Mouse (Mus musculus): ENCODE data around the gene Fbxo11. TPM values are rescaled to one million over a fixed set of nuclear protein-coding genes. Genes with fewer than 3 reads are reported as not detected.

Fbxo11 gene
- polyA plus RNA-seq, 1 experiment from 2014 or later = 32.2 TPM

DNA sequence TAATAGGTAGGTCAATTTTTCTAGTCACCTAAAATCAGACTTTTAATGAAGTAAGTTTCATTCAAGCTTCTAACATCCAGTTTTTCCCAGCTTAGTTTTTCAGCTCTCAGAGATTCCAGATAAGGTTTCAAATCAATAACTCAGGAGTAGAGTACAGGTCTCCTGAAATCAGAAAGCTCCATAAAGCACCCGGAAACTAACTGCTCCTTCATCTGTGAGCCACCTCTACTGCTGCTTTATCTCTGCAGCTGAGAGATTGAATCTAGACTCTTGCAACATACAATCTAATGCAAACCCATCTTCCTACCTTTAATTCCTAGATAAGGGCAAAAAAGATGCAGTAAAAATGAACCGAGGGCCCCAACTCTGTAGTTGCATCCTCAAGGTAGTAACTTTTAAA, 14.8 kb downstream of the Fbxo11 start:
- DNase-seq (ENCODE audit: low spot score) (no peak), ATAC-seq (ENCODE audit: insufficient number of reproducible peaks, low FRiP score, low TSS enrichment, low read depth) (no peak)
- no peak overlapping the region for H3K4me2 ChIP-seq (ENCODE audit: low read depth, severe bottlenecking)
- H3K4me3 ChIP-seq (ENCODE audit: low read depth, low read length) = no peak overlapping the region
- H3K27ac ChIP-seq (replicated peaks; ENCODE audit: low read depth, low read length) = no peak overlapping the region
- no peaks in the 10 kb centered on the region for H3K27me3 ChIP-seq (ENCODE audit: control insufficient read depth, insufficient read depth, low read length)
- no peak overlapping the region for H3K9ac ChIP-seq (ENCODE audit: low read length)
- no peaks in the 10 kb centered on the region for H3K4me1 ChIP-seq (ENCODE audit: control insufficient read depth, insufficient read depth, low read length)
- WGBS = 95% methylated on average over 2 of the region's 2 CpGs
- H3K36me3 ChIP-seq (ENCODE audit: control insufficient read depth, insufficient read depth, low read length) = no peaks in the 10 kb centered on the region
- no peaks in the 10 kb centered on the region for H3K9me3 ChIP-seq (ENCODE audit: control insufficient read depth, low read length)

DNA sequence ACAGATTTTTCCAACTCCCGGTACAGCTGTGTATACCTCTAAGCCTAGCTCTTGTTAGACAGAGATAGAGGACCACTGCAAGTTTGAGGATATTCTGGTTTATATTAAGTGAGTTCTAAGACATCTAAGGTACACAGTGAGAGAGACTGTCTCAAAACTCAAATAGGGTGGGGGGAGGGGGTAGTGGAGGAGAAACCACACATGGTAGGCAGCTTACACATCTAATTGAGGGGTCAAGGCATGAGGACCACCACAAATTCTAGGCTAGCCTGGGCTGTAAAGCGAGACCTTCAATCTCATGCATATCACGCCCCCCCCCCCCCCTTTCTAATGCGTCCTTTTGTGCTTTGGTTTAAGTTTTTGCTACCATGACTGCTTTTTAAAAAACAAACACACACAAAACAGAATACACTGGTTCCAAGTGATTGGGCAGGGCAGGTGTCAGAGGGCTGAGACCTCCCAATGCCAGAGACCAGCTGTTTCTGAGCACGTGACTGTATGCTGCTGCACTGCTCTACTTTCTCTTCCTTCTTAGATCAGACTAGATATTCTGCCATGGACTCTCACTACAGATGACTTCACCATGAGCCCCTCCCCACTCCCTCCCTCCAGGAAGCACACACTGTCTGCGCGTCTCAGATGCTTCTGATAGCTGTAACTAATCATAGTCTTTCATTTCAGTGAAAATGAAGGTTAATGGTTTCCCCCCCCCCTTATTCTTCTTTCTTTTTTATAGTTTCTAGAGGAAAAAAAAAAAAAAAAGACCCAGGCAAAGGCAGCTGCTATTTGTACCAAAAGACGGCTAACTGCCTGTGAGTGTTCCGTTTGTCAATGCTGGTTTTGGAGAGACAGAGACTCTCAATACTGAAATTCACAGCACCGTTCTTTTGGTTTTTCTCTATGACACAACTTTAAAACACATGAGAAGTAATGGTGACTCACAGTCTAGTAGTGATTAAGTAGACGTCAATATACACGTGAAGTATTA, 22.7 kb downstream of the Fbxo11 start:
- Histone ChIP-seq H3K9ac (ENCODE audit: low read length) (no peak overlapping the region), H3K27me3 (ENCODE audit: control insufficient read depth, insufficient read depth, low read length) (no peaks in the 10 kb centered on the region), H3K4me3 (ENCODE audit: low read depth, low read length) (no peak overlapping the region), H3K27ac (replicated peaks; ENCODE audit: low read depth, low read length) (no peak overlapping the region), H3K9me3 (ENCODE audit: control insufficient read depth, low read length) (no peaks in the 10 kb centered on the region), H3K4me2 (ENCODE audit: low read depth, severe bottlenecking) (no peak overlapping the region), H3K4me1 (ENCODE audit: control insufficient read depth, insufficient read depth, low read length) (no peaks in the 10 kb centered on the region), H3K36me3 (ENCODE audit: control insufficient read depth, insufficient read depth, low read length) (no peaks in the 10 kb centered on the region)
- no peak for DNase-seq (ENCODE audit: low spot score)
- 76% methylated on average over 12 of the region's 12 CpGs for WGBS
- ATAC-seq (ENCODE audit: insufficient number of reproducible peaks, low FRiP score, low TSS enrichment, low read depth) = 0 out of 2 replicates have a peak, but pooled peaks have one; percentile 65

DNA sequence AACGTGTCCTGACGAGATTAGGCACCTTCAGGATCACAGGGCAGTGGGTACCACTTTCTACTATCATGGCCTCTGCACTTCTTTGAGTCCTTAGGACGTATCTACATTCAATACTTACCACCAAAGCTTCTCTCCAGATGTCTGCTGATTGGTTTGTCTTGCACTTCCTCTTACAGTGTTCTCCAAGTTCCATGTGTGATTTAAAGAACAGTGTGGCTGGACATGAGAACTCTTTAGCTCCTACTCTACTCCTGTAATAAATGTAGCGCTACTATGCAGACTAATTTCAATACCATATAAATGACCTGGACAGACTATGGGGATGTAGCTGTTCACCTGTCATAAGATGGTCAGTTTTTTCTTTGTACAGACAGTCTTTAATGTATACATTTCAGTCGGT, 24.3 kb downstream of the Fbxo11 start:
- Histone ChIP-seq H3K9ac (ENCODE audit: low read length) (no peak overlapping the region), H3K4me3 (ENCODE audit: low read depth, low read length) (no peak overlapping the region), H3K27me3 (ENCODE audit: control insufficient read depth, insufficient read depth, low read length) (no peaks in the 10 kb centered on the region), H3K4me2 (ENCODE audit: low read depth, severe bottlenecking) (no peak overlapping the region), H3K4me1 (ENCODE audit: control insufficient read depth, insufficient read depth, low read length) (no peaks in the 10 kb centered on the region), H3K36me3 (ENCODE audit: control insufficient read depth, insufficient read depth, low read length) (no peaks in the 10 kb centered on the region), H3K9me3 (ENCODE audit: control insufficient read depth, low read length) (no peaks in the 10 kb centered on the region), H3K27ac (replicated peaks; ENCODE audit: low read depth, low read length) (no peak overlapping the region)
- DNase-seq (ENCODE audit: low spot score) (no peak), ATAC-seq (ENCODE audit: insufficient number of reproducible peaks, low FRiP score, low TSS enrichment, low read depth) (no peak)
- 84% methylated on average over 5 of the region's 5 CpGs for WGBS

DNA sequence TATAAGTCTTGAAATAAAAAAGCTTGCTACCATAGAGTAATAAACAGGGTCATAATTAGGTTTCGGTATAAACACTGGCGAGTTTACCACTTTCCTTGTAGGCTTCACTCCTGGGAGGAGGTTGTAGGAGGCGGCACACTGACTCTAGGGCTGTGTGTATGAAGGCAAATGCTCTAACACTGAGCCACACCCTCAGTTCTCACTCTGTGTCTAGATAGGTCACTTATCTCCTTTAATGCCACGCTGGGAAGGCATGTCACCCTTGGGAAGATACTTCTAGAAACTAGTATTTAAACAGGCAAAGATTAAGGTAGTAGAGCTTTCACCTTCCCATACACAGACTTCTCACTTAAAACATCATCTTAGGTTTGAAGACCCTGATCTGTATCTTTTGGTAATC, 30.7 kb downstream of the Fbxo11 start:
- DNase-seq (ENCODE audit: low spot score) = no peak
- H3K4me1 ChIP-seq (ENCODE audit: control insufficient read depth, insufficient read depth, low read length) = no peaks in the 10 kb centered on the region
- no peak overlapping the region for H3K9ac ChIP-seq (ENCODE audit: low read length)
- WGBS = 84% methylated on average over 4 of the region's 4 CpGs
- no peak for ATAC-seq (ENCODE audit: insufficient number of reproducible peaks, low FRiP score, low TSS enrichment, low read depth)
- no peak overlapping the region for H3K4me2 ChIP-seq (ENCODE audit: low read depth, severe bottlenecking)
- no peaks in the 10 kb centered on the region for H3K36me3 ChIP-seq (ENCODE audit: control insufficient read depth, insufficient read depth, low read length)
- H3K4me3 ChIP-seq (ENCODE audit: low read depth, low read length) = no peak overlapping the region
- no peak overlapping the region for H3K27ac ChIP-seq (replicated peaks; ENCODE audit: low read depth, low read length)
- H3K9me3 ChIP-seq (ENCODE audit: control insufficient read depth, low read length) = no peaks in the 10 kb centered on the region
- H3K27me3 ChIP-seq (ENCODE audit: control insufficient read depth, insufficient read depth, low read length) = no peaks in the 10 kb centered on the region

DNA sequence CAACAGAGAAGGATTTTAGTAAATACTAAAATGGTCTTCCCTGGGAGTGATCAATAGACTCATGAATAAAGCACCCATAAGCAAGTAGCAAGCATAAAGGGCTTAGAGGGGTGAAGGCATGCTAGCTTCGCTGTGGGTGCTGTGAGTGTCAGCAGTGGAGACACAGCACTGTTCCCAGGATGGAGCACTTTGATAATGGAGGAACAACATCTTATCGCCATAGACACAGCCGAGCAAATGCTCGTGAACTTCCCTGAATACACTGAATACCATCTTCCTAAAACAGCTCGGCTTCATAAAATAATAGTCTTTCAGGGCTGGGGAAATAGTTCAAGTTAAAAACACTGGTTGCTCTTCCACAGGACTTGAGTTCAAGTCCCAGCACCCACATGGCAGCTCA, 33.3 kb downstream of the Fbxo11 start:
- no peak overlapping the region for H3K27ac ChIP-seq (replicated peaks; ENCODE audit: low read depth, low read length)
- no peak overlapping the region for H3K9ac ChIP-seq (ENCODE audit: low read length)
- no peak overlapping the region for H3K4me2 ChIP-seq (ENCODE audit: low read depth, severe bottlenecking)
- H3K27me3 ChIP-seq (ENCODE audit: control insufficient read depth, insufficient read depth, low read length) = no peaks in the 10 kb centered on the region
- 91% methylated on average over 5 of the region's 5 CpGs for WGBS
- H3K4me3 ChIP-seq (ENCODE audit: low read depth, low read length) = no peak overlapping the region
- no peaks in the 10 kb centered on the region for H3K36me3 ChIP-seq (ENCODE audit: control insufficient read depth, insufficient read depth, low read length)
- no peak for ATAC-seq (ENCODE audit: insufficient number of reproducible peaks, low FRiP score, low TSS enrichment, low read depth)
- no peaks in the 10 kb centered on the region for H3K9me3 ChIP-seq (ENCODE audit: control insufficient read depth, low read length)
- DNase-seq (ENCODE audit: low spot score) = no peak
- H3K4me1 ChIP-seq (ENCODE audit: control insufficient read depth, insufficient read depth, low read length) = no peaks in the 10 kb centered on the region

GRCm38 (mm10) chr17:88029194-88029970, 35.7 kb downstream of the Fbxo11 start:
- WGBS = 92% methylated on average over 17 of the region's 17 CpGs
- no peak for ATAC-seq (ENCODE audit: insufficient number of reproducible peaks, low FRiP score, low TSS enrichment, low read depth)
- no peak overlapping the region for H3K4me3 ChIP-seq (ENCODE audit: low read depth, low read length)

DNA sequence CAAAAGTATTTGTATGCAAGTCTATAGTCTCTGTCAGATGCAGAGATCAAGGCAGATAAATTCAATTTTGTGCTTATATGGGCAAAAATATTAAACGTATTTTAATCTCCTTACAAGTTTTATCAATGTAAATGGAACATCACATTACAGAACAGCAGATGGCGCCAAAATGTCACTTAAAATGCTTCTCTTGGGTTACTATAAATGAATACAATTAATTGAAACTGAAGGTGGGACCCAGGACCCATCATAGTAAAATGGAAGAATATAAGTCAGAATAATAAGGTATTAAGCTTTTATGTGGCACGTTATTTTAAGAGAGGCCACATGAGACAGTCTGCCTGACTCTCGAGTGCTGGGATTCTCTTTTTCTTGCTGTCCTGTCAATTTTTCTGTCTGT, 39.9 kb downstream of the Fbxo11 start:
- no peak overlapping the region for H3K27ac ChIP-seq (replicated peaks; ENCODE audit: low read depth, low read length)
- ATAC-seq (ENCODE audit: insufficient number of reproducible peaks, low FRiP score, low TSS enrichment, low read depth) = no peak
- WGBS = 60% methylated on average over 4 of the region's 4 CpGs
- H3K4me2 ChIP-seq (ENCODE audit: low read depth, severe bottlenecking) = no peak overlapping the region
- DNase-seq (ENCODE audit: low spot score) = no peak
- H3K4me1 ChIP-seq (ENCODE audit: control insufficient read depth, insufficient read depth, low read length) = no peaks in the 10 kb centered on the region
- H3K36me3 ChIP-seq (ENCODE audit: control insufficient read depth, insufficient read depth, low read length) = no peaks in the 10 kb centered on the region
- no peak overlapping the region for H3K9ac ChIP-seq (ENCODE audit: low read length)
- no peak overlapping the region for H3K4me3 ChIP-seq (ENCODE audit: low read depth, low read length)
- H3K27me3 ChIP-seq (ENCODE audit: control insufficient read depth, insufficient read depth, low read length) = no peaks in the 10 kb centered on the region
- no peaks in the 10 kb centered on the region for H3K9me3 ChIP-seq (ENCODE audit: control insufficient read depth, low read length)

More at GRCm38 (mm10) chr17:88029194-88029970, 35.7 kb downstream of the Fbxo11 start:
- Histone ChIP-seq H3K4me2 (ENCODE audit: low read depth, severe bottlenecking) (no peak overlapping the region), H3K4me1 (ENCODE audit: control insufficient read depth, insufficient read depth, low read length) (no peaks in the 10 kb centered on the region), H3K9ac (ENCODE audit: low read length) (no peak overlapping the region), H3K9me3 (ENCODE audit: control insufficient read depth, low read length) (no peaks in the 10 kb centered on the region), H3K27ac (replicated peaks; ENCODE audit: low read depth, low read length) (no peak overlapping the region), H3K36me3 (ENCODE audit: control insufficient read depth, insufficient read depth, low read length) (no peaks in the 10 kb centered on the region), H3K27me3 (ENCODE audit: control insufficient read depth, insufficient read depth, low read length) (no peaks in the 10 kb centered on the region)
- no peak for DNase-seq (ENCODE audit: low spot score)

- H3K36me3 ChIP-seq (ENCODE audit: control insufficient read depth, insufficient read depth, low read length) = no peaks in the 10 kb centered on the region
- H3K9ac ChIP-seq (ENCODE audit: low read length) = no peak overlapping the region
- ATAC-seq (ENCODE audit: insufficient number of reproducible peaks, low FRiP score, low TSS enrichment, low read depth) = no peak
- H3K4me3 ChIP-seq (ENCODE audit: low read depth, low read length) = no peak overlapping the region
- no peak overlapping the region for H3K27ac ChIP-seq (replicated peaks; ENCODE audit: low read depth, low read length)
- 87% methylated on average over 1 of the region's 1 CpGs for WGBS
- no peaks in the 10 kb centered on the region for H3K9me3 ChIP-seq (ENCODE audit: control insufficient read depth, low read length)
- no peak for DNase-seq (ENCODE audit: low spot score)
- no peaks in the 10 kb centered on the region for H3K4me1 ChIP-seq (ENCODE audit: control insufficient read depth, insufficient read depth, low read length)
- no peaks in the 10 kb centered on the region for H3K27me3 ChIP-seq (ENCODE audit: control insufficient read depth, insufficient read depth, low read length)
- no peak overlapping the region for H3K4me2 ChIP-seq (ENCODE audit: low read depth, severe bottlenecking)
These were observed 41.2 kb downstream of the Fbxo11 start for GRCm38 (mm10) chr17:88023924-88024323.

All from limb, embryonic 11.5 days (tissue).